Mouse (Mus musculus) ES-E14 (cell line): ENCODE data around the gene Efemp2.

Experiments
- HCFC1 ChIP-seq: IDR thresholded peaks from 2 replicates; pipeline ENCODE4 v1.6.1; 2012; ENCODE audit warnings: low read length, inconsistent platforms, borderline replicate concordance; ENCODE audit not compliant: insufficient read depth
- ZNF384 ChIP-seq: IDR thresholded peaks from 2 replicates; pipeline ENCODE4 v1.6.1; 2012; ENCODE audit warnings: low read depth, low read length, inconsistent platforms

DNA sequence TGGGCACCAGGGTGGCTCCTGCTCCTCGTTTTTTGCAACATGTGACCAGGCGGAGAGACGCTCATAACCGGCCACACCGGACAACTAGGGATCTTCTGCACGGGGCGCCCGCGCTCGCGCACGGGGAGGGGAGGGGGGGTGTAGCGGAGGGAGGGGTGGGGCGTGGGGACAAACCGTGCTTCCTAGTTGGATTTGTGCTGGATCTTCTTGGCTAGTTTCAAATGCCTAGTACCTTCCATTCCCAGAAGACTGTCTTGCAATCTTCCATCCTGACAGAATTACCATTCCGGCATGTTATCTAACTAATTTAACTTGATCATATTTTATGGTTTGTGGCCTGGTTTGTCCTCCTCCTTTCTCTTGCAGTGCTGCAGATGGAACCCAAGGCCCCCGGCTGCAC, 29.9 kb downstream of the Efemp2 start, which contains the start of gene 1700020D05Rik:
- TF ChIP-seq HCFC1 (no peak), ZNF384 (no peak)
